Comparison of ENCODE assay signal across 8 mouse cellular contexts in genomic region chr10:21993515-21994373, GRCm38 (mm10).
DNase-seq lines count a peak whose midpoint lies in the region; ATAC-seq and TF ChIP-seq lines count a peak whose summit lies in the region.

No protein-coding gene starts in this region.

- peaks cover 31% of the 10 kb centered on the region for H3K4me1 ChIP-seq in forebrain, embryonic 15.5 days
- H3K4me1 ChIP-seq in hindbrain, embryonic 10.5 days (replicated peaks) = peaks cover 24% of the 10 kb centered on the region
- peaks cover 23% of the 10 kb centered on the region for H3K4me1 ChIP-seq in limb, embryonic 10.5 days
- H3K4me1 ChIP-seq in stomach, embryonic 16.5 days (ENCODE audit: control insufficient read depth, insufficient read depth, low read length) = peaks cover 20% of the 10 kb centered on the region

- H3K9me3 ChIP-seq in forebrain, embryonic 15.5 days = no peaks in the 10 kb centered on the region
- no peaks in the 10 kb centered on the region for H3K9me3 ChIP-seq in hindbrain, embryonic 10.5 days
- H3K9me3 ChIP-seq in limb, embryonic 10.5 days (replicated peaks) = no peaks in the 10 kb centered on the region
- H3K9me3 ChIP-seq in stomach, embryonic 16.5 days (replicated peaks; ENCODE audit: control insufficient read depth, low read length) = no peaks in the 10 kb centered on the region

- WGBS in forebrain, embryonic 15.5 days = 1% methylated on average over 60 of the region's 60 CpGs
- 2% methylated on average over 60 of the region's 60 CpGs for WGBS in hindbrain, embryonic 10.5 days
- WGBS in limb, embryonic 10.5 days = under 1% methylated on average over 59 of the region's 60 CpGs
- under 1% methylated on average over 59 of the region's 60 CpGs for WGBS in stomach, embryonic 16.5 days

- H3K27me3 ChIP-seq in forebrain, embryonic 15.5 days = peaks cover 12% of the 10 kb centered on the region
- H3K27me3 ChIP-seq in hindbrain, embryonic 10.5 days (ENCODE audit: insufficient read depth, poor library complexity, severe bottlenecking) = peaks cover 20% of the 10 kb centered on the region
- peaks cover 22% of the 10 kb centered on the region for H3K27me3 ChIP-seq in limb, embryonic 10.5 days (ENCODE audit: low read depth, poor library complexity, severe bottlenecking)
- H3K27me3 ChIP-seq in stomach, embryonic 16.5 days (ENCODE audit: control insufficient read depth, insufficient read depth, low read length) = no peaks in the 10 kb centered on the region

- H3K36me3 ChIP-seq in forebrain, embryonic 15.5 days = 0 out of 2 replicates have a peak, but pooled peaks cover 7% of the 10 kb centered on the region
- no peaks in the 10 kb centered on the region for H3K36me3 ChIP-seq in hindbrain, embryonic 10.5 days
- H3K36me3 ChIP-seq in limb, embryonic 10.5 days = 0 out of 2 replicates have a peak, but pooled peaks cover 2% of the 10 kb centered on the region
- H3K36me3 ChIP-seq in stomach, embryonic 16.5 days (ENCODE audit: control insufficient read depth, insufficient read depth, low read length) = no peaks in the 10 kb centered on the region

- peak overlapping the region; percentile 98 for H3K4me2 ChIP-seq in forebrain, embryonic 15.5 days (replicated peaks)
- peak overlapping the region; percentile 88 for H3K4me2 ChIP-seq in stomach, embryonic 16.5 days (ENCODE audit: low read depth, low read length)

- TF ChIP-seq POLR2A in brain, embryonic 14.5 days (IDR thresholded peaks at IDR 0.05; ENCODE audit: borderline replicate concordance, extremely low read depth, insufficient read depth, insufficient read length, poor library complexity, severe bottlenecking) = no peak

- no peak; the same call in none of the 2 replicates for ATAC-seq in forebrain, embryonic 15.5 days (replicated peaks)
- peak; percentile 10 for ATAC-seq in megakaryocyte progenitor cell, adult 5-6 weeks (replicated peaks; ENCODE audit: poor library complexity)
- ATAC-seq in stomach, embryonic 16.5 days (ENCODE audit: insufficient read depth, low FRiP score) = peak; percentile 71

- H3K27ac ChIP-seq in forebrain, embryonic 15.5 days (replicated peaks) = peak overlapping the region; percentile 80
- H3K27ac ChIP-seq in hindbrain, embryonic 10.5 days = peak overlapping the region; percentile 90
- peak overlapping the region; percentile 88 for H3K27ac ChIP-seq in limb, embryonic 10.5 days
- peak overlapping the region; percentile 96 for H3K27ac ChIP-seq in stomach, embryonic 16.5 days (ENCODE audit: low read length)

- H3K9ac ChIP-seq in forebrain, embryonic 15.5 days (replicated peaks) = peak overlapping the region; percentile 60
- H3K9ac ChIP-seq in stomach, embryonic 16.5 days (ENCODE audit: low read length) = peak overlapping the region; percentile 91

- TF ChIP-seq CTCF in brain, embryonic 14.5 days (IDR thresholded peaks at IDR 0.05; ENCODE audit: borderline replicate concordance, extremely low read depth, insufficient read depth, insufficient read length) = no peak

- peak; percentile 55 to 59 for DNase-seq in left cerebral cortex, adult 18-20 months (ENCODE audit: low spot score in 2 of 2)
- no peak for DNase-seq in left cerebral cortex, adult 11 months (ENCODE audit: low spot score)
- peak; percentile 62 for DNase-seq in brain, embryonic 14.5 days (ENCODE audit: low read depth)
- DNase-seq in hindbrain, embryonic 10.5 days (ENCODE audit: low spot score) = no peak
- DNase-seq in limb, embryonic 10.5 days (ENCODE audit: low spot score) = no peak

- peak overlapping the region; percentile 73 for H3K4me3 ChIP-seq in forebrain, embryonic 15.5 days
- H3K4me3 ChIP-seq in hindbrain, embryonic 10.5 days = peak overlapping the region; percentile 75
- peak overlapping the region; percentile 82 for H3K4me3 ChIP-seq in limb, embryonic 10.5 days
- peak overlapping the region; percentile 82 for H3K4me3 ChIP-seq in stomach, embryonic 16.5 days (replicated peaks; ENCODE audit: low read length)

Comparison
In these comparisons a context has a peak if more than half of its experiments do, and no peak if none do; other contexts are left out.
1. DNase-seq: peak in left cerebral cortex, adult 18-20 months (2 of 2) and brain, embryonic 14.5 days (single experiment); none in left cerebral cortex, adult 11 months (single experiment), hindbrain, embryonic 10.5 days (single experiment) and limb, embryonic 10.5 days (single experiment).
2. Peak in every context shown above with its lines, with median percentiles within 50 percentile points of each other: H3K27ac ChIP-seq and H3K4me3 ChIP-seq.